Mouse (Mus musculus) kidney, adult 18-20 months (tissue): ENCODE measurements around the gene Sbk1.

ENCODE experiments used
- DNase-seq: peaks from one replicate; pipeline ENCODE4 v3.0.0; 2021

Gene Sbk1

DNA sequence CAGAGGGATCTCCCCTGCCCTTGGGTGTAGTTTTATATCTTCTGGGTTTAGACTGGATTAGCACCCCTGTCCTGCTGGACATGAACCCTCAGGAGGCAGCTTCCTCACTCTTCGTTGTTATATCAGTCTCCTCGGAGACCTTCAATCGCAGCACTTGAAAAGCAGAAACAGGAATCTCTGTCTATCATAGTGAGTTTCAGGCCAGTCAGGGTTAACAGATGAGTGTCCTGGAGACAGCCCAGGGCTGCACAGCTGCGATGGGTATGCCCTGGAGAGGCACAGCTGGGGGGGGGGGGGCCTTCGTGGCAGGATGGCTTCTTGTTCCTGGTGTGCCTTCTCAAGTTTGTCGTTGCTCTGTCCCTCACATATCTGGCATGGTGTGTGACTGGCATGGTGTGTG lies 68.5 kb downstream of the Sbk1 start:
- no peak for DNase-seq
